Mouse (Mus musculus) liver, postnatal 0 days (tissue): ENCODE results near the gene Ndc80. TPM values are rescaled to one million over a fixed set of nuclear protein-coding genes. Genes with fewer than 3 reads are reported as not detected.
"Not testable (repeated sequence)": the region's sequence is repeated elsewhere in the genome, so short reads cannot be mapped to it uniquely, and the experiment has no call there.

ENCODE experiments used
- ATAC-seq: fragments of 200-750 bp; cut with Nextera tagmentation; 2 replicates; pipeline ENCODE4 v1.8.0; 2017; ENCODE audit warnings: mild to moderate bottlenecking, moderate library complexity
- DNase-seq: peaks from one replicate; pipeline ENCODE4 v3.0.0-alpha.2; 2016
- H3K27ac ChIP-seq: fragments of 300-500 bp; sonication (generic); 2 replicates; pipeline ENCODE4 v1.5.1; 2014; ENCODE audit warnings: antibody characterized with exemption, moderate library complexity, mild to moderate bottlenecking, low read depth
- H3K27me3 ChIP-seq: fragments of 300-500 bp; sonication (generic); 2 replicates; pipeline ENCODE4 v1.6.1; 2014; ENCODE audit warnings: low read length, control low read depth, mixed read lengths; ENCODE audit not compliant: insufficient read depth
- H3K36me3 ChIP-seq: fragments of 300-500 bp; sonication (generic); replicated peaks from 2 replicates; pipeline ENCODE4 v1.6.1; 2014; ENCODE audit warnings: mild to moderate bottlenecking, control low read depth, low read length, moderate library complexity, mixed read lengths; ENCODE audit not compliant: insufficient read depth
- H3K4me1 ChIP-seq: fragments of 300-500 bp; sonication (generic); 2 replicates; pipeline ENCODE4 v1.6.1; 2014; ENCODE audit warnings: antibody characterized with exemption, mild to moderate bottlenecking, control low read depth; ENCODE audit not compliant: insufficient read depth
- H3K4me2 ChIP-seq: fragments of 300-500 bp; sonication (generic); 2 replicates; pipeline ENCODE4 v1.6.1; 2014; ENCODE audit warnings: low read depth, mild to moderate bottlenecking, low read length, moderate library complexity, mixed read lengths
- H3K4me3 ChIP-seq: fragments of 300-500 bp; sonication (generic); 2 replicates; pipeline ENCODE4 v1.5.1; 2014; ENCODE audit warnings: low read depth, low read length
- H3K9ac ChIP-seq: fragments of 300-500 bp; sonication (generic); replicated peaks from 2 replicates; pipeline ENCODE4 v1.6.1; 2014; ENCODE audit warnings: mild to moderate bottlenecking, moderate library complexity
- H3K9me3 ChIP-seq: fragments of 300-500 bp; sonication (generic); 2 replicates; pipeline ENCODE4 v1.6.1; 2016; ENCODE audit warnings: mild to moderate bottlenecking, control low read depth, low read length, mixed read lengths
- CTCF ChIP-seq: sonication (generic); IDR thresholded peaks from 2 replicates; pipeline ENCODE4 v1.5.1; 2016; ENCODE audit warnings: antibody characterized with exemption, low read depth
- EP300 ChIP-seq: IDR thresholded peaks from 2 replicates; pipeline ENCODE4 v1.6.1; 2016; ENCODE audit warnings: antibody characterized with exemption, low read depth, mild to moderate bottlenecking
- WGBS: fragments of 180-500 bp; shearing (Covaris S2); extraction: QIAGEN DNeasy Blood & Tissue Kit; methylation state at CpG from one replicate; pipeline ENCODE4 v1.1.7; 2014; ENCODE audit not compliant: insufficient replicate concordance; 5-methylcytosine and 5-hydroxymethylcytosine counted together
- polyA plus RNA-seq: library from polyadenylated mRNA; unstranded; fragments of >200 nt; fragmentation: Nextera tagmentation; extraction: Ambion mirVana; gene quantifications from 2 replicates; pipeline ENCODE4 v1.2.1, GENCODE M21; 2015

The Ndc80 gene
- polyA plus RNA-seq, 1 experiment from 2014 or later = 17.7 TPM

- WGBS = 67% methylated on average over 3 of the region's 3 CpGs
- no peak overlapping the region for H3K9ac ChIP-seq
- no peak for ATAC-seq
Observed at GRCm38 (mm10) chr17:71537164-71537563, 10.5 kb upstream of the Ndc80 start.

GRCm38 (mm10) chr17:71535595-71535994 lies 8.9 kb upstream of the Ndc80 start:
- not testable (repeated sequence) for ATAC-seq, H3K36me3 ChIP-seq, H3K9me3 ChIP-seq, H3K27ac ChIP-seq, H3K27me3 ChIP-seq, H3K4me3 ChIP-seq, H3K4me2 ChIP-seq, H3K4me1 ChIP-seq, DNase-seq, H3K9ac ChIP-seq
- 63% methylated on average over 1 of the region's 1 CpGs for WGBS

More at GRCm38 (mm10) chr17:71537164-71537563, 10.5 kb upstream of the Ndc80 start:
- H3K4me1 ChIP-seq = no peaks in the 10 kb centered on the region
- no peaks in the 10 kb centered on the region for H3K36me3 ChIP-seq
- no peak overlapping the region for H3K4me2 ChIP-seq
- H3K9me3 ChIP-seq = no peaks in the 10 kb centered on the region
- no peak for TF ChIP-seq EP300
- no peak for TF ChIP-seq CTCF
- no peak for DNase-seq
- no peaks in the 10 kb centered on the region for H3K27me3 ChIP-seq
- no peak overlapping the region for H3K4me3 ChIP-seq
- H3K27ac ChIP-seq = no peak overlapping the region

GRCm38 (mm10) chr17:71528042-71528441 lies 1.4 kb upstream of the Ndc80 start:
- TF ChIP-seq EP300 (no peak), CTCF (no peak)
- H3K4me2 ChIP-seq = no peak overlapping the region
- no peaks in the 10 kb centered on the region for H3K27me3 ChIP-seq
- no peak overlapping the region for H3K4me3 ChIP-seq
- no peak overlapping the region for H3K27ac ChIP-seq
- ATAC-seq = no peak
- peaks cover 9% of the 10 kb centered on the region for H3K4me1 ChIP-seq
- DNase-seq = no peak
- peaks cover 3% of the 10 kb centered on the region; the same call in 1 of the 2 replicates for H3K36me3 ChIP-seq
- no peak overlapping the region for H3K9ac ChIP-seq
- H3K9me3 ChIP-seq = no peaks in the 10 kb centered on the region

- Histone ChIP-seq H3K4me1 (peaks cover 9% of the 10 kb centered on the region), H3K27ac (peak overlapping the region; percentile 97), H3K4me3 (peak overlapping the region; percentile 85), H3K9ac (peak overlapping the region; percentile 75), H3K4me2 (peak overlapping the region; percentile 76), H3K36me3 (peaks cover 6% of the 10 kb centered on the region; the same call in 1 of the 2 replicates), H3K27me3 (no peaks in the 10 kb centered on the region), H3K9me3 (no peaks in the 10 kb centered on the region)
- no peak for DNase-seq
- no peak for TF ChIP-seq EP300
- no peak for TF ChIP-seq CTCF
- ATAC-seq = peak; percentile 48
- WGBS = 0% methylated on average over 13 of the region's 13 CpGs
Observed at GRCm38 (mm10) chr17:71526302-71526708, 352 bp downstream of the Ndc80 start.

GRCm38 (mm10) chr17:71510297-71510696 lies 16.4 kb downstream of the Ndc80 start:
- Histone ChIP-seq H3K27me3 (no peaks in the 10 kb centered on the region), H3K27ac (no peak overlapping the region), H3K4me3 (no peak overlapping the region), H3K4me1 (no peaks in the 10 kb centered on the region), H3K9me3 (no peaks in the 10 kb centered on the region), H3K4me2 (no peak overlapping the region), H3K36me3 (peaks cover 56% of the 10 kb centered on the region), H3K9ac (no peak overlapping the region)
- TF ChIP-seq EP300 (no peak), CTCF (no peak)
- 79% methylated on average over 11 of the region's 11 CpGs for WGBS
- ATAC-seq (peak; percentile 62), DNase-seq (no peak)

- Histone ChIP-seq H3K27me3 (no peaks in the 10 kb centered on the region), H3K4me1 (no peaks in the 10 kb centered on the region), H3K36me3 (peaks cover 62% of the 10 kb centered on the region), H3K4me3 (no peak overlapping the region), H3K9me3 (no peaks in the 10 kb centered on the region), H3K9ac (no peak overlapping the region), H3K4me2 (no peak overlapping the region), H3K27ac (no peak overlapping the region)
- 92% methylated on average over 8 of the region's 8 CpGs for WGBS
- DNase-seq (no peak), ATAC-seq (no peak)
- TF ChIP-seq CTCF (no peak), EP300 (no peak)
Observed at GRCm38 (mm10) chr17:71506832-71507231, 19.8 kb downstream of the Ndc80 start.

- Histone ChIP-seq H3K9me3 (no peaks in the 10 kb centered on the region), H3K27me3 (no peaks in the 10 kb centered on the region)
- WGBS = 84% methylated on average over 4 of the region's 4 CpGs
Observed at GRCm38 (mm10) chr17:71495784-71496183, 30.9 kb downstream of the Ndc80 start.

More at GRCm38 (mm10) chr17:71495784-71496183, 30.9 kb downstream of the Ndc80 start:
- Histone ChIP-seq H3K9ac (no peak overlapping the region), H3K27ac (no peak overlapping the region), H3K4me3 (no peak overlapping the region), H3K4me2 (no peak overlapping the region), H3K4me1 (no peaks in the 10 kb centered on the region; the same call in 1 of the 2 replicates), H3K36me3 (peaks cover 34% of the 10 kb centered on the region)
- ATAC-seq = no peak
- TF ChIP-seq EP300 = no peak
- TF ChIP-seq CTCF = no peak
- DNase-seq = no peak
